Mouse (Mus musculus): ENCODE results near the gene Grin3b. TPM values are rescaled to one million over a fixed set of nuclear protein-coding genes. Genes with fewer than 3 reads are reported as not detected.

Gene Grin3b
- polyA plus RNA-seq, 1 experiment: 0.38 TPM

GRCm38 (mm10) chr10:80021320-80021641 lies 50.8 kb downstream of the Grin3b start:
- DNase-seq (ENCODE audit: low read depth): no peak

GRCm38 (mm10) chr10:80022164-80022563 lies 51.6 kb downstream of the Grin3b start:
- no peak for DNase-seq (ENCODE audit: low read depth)
- TF ChIP-seq CTCF (IDR thresholded peaks at IDR 0.05; ENCODE audit: borderline replicate concordance, extremely low read depth, insufficient read depth, insufficient read length) (no peak), POLR2A (IDR thresholded peaks at IDR 0.05; ENCODE audit: borderline replicate concordance, extremely low read depth, insufficient read depth, insufficient read length, poor library complexity, severe bottlenecking) (no peak)

More at GRCm38 (mm10) chr10:80021320-80021641, 50.8 kb downstream of the Grin3b start:
- TF ChIP-seq CTCF (IDR thresholded peaks at IDR 0.05; ENCODE audit: borderline replicate concordance, extremely low read depth, insufficient read depth, insufficient read length) (no peak), POLR2A (IDR thresholded peaks at IDR 0.05; ENCODE audit: borderline replicate concordance, extremely low read depth, insufficient read depth, insufficient read length, poor library complexity, severe bottlenecking) (no peak)

GRCm38 (mm10) chr10:80022806-80023205 lies 52.3 kb downstream of the Grin3b start:
- DNase-seq (ENCODE audit: low read depth): no peak
- TF ChIP-seq CTCF (IDR thresholded peaks at IDR 0.05; ENCODE audit: borderline replicate concordance, extremely low read depth, insufficient read depth, insufficient read length) (no peak), POLR2A (IDR thresholded peaks at IDR 0.05; ENCODE audit: borderline replicate concordance, extremely low read depth, insufficient read depth, insufficient read length, poor library complexity, severe bottlenecking) (no peak)

GRCm38 (mm10) chr10:80023758-80024157 lies 53.2 kb downstream of the Grin3b start:
- DNase-seq (ENCODE audit: low read depth): no peak
- TF ChIP-seq POLR2A (IDR thresholded peaks at IDR 0.05; ENCODE audit: borderline replicate concordance, extremely low read depth, insufficient read depth, insufficient read length, poor library complexity, severe bottlenecking): no peak
- no peak for TF ChIP-seq CTCF (IDR thresholded peaks at IDR 0.05; ENCODE audit: borderline replicate concordance, extremely low read depth, insufficient read depth, insufficient read length)

GRCm38 (mm10) chr10:80024229-80025043 lies 53.9 kb downstream of the Grin3b start:
- TF ChIP-seq CTCF (IDR thresholded peaks at IDR 0.05; ENCODE audit: borderline replicate concordance, extremely low read depth, insufficient read depth, insufficient read length) (no peak), POLR2A (IDR thresholded peaks at IDR 0.05; ENCODE audit: borderline replicate concordance, extremely low read depth, insufficient read depth, insufficient read length, poor library complexity, severe bottlenecking) (no peak)
- no peak for DNase-seq (ENCODE audit: low read depth)

- no peak for DNase-seq (ENCODE audit: low read depth)
- TF ChIP-seq CTCF (IDR thresholded peaks at IDR 0.05; ENCODE audit: borderline replicate concordance, extremely low read depth, insufficient read depth, insufficient read length) (no peak), POLR2A (IDR thresholded peaks at IDR 0.05; ENCODE audit: borderline replicate concordance, extremely low read depth, insufficient read depth, insufficient read length, poor library complexity, severe bottlenecking) (no peak)
Observed at GRCm38 (mm10) chr10:80025044-80025347, 54.5 kb downstream of the Grin3b start.

- DNase-seq (ENCODE audit: low read depth): no peak
- no peak for TF ChIP-seq CTCF (IDR thresholded peaks at IDR 0.05; ENCODE audit: borderline replicate concordance, extremely low read depth, insufficient read depth, insufficient read length)
Observed at GRCm38 (mm10) chr10:80025463-80025862, 54.9 kb downstream of the Grin3b start.

- DNase-seq (ENCODE audit: low read depth): no peak
Observed at GRCm38 (mm10) chr10:80025889-80026288, 55.4 kb downstream of the Grin3b start.

More at GRCm38 (mm10) chr10:80025889-80026288, 55.4 kb downstream of the Grin3b start:
- TF ChIP-seq POLR2A (IDR thresholded peaks at IDR 0.05; ENCODE audit: borderline replicate concordance, extremely low read depth, insufficient read depth, insufficient read length, poor library complexity, severe bottlenecking) (no peak), CTCF (IDR thresholded peaks at IDR 0.05; ENCODE audit: borderline replicate concordance, extremely low read depth, insufficient read depth, insufficient read length) (no peak)

Other genes with a start within 250 kb of the Grin3b start
- 63.0 and 81.6 TPM in 2 replicates for gene Polrmt, start 224.1 kb upstream of the Grin3b start, polyA plus RNA-seq (2012; rRNA removed)
- 0.28 and 0.74 TPM in 2 replicates for gene Fgf22, start 215.6 kb upstream of the Grin3b start, polyA plus RNA-seq (2012; rRNA removed)
- gene Rnf126, start 203.8 kb upstream of the Grin3b start, polyA plus RNA-seq (2012; rRNA removed): 157 and 182 TPM in 2 replicates
- gene Fstl3, start 193.4 kb upstream of the Grin3b start, polyA plus RNA-seq (2012; rRNA removed): 1.7 and 2.2 TPM in 2 replicates
- gene Prss57, start 179.8 kb upstream of the Grin3b start, polyA plus RNA-seq (2012; rRNA removed): 0.05 and 0.14 TPM in 2 replicates
- gene Palm, start 177.1 kb upstream of the Grin3b start, polyA plus RNA-seq (2012; rRNA removed): 157 and 219 TPM in 2 replicates
- 0.59 and 1.1 TPM in 2 replicates for gene Misp, start 149.7 kb upstream of the Grin3b start, polyA plus RNA-seq (2012; rRNA removed)
- 183 and 194 TPM in 2 replicates for gene Ptbp1, start 116.3 kb upstream of the Grin3b start, polyA plus RNA-seq (2012; rRNA removed)
- gene Prtn3, start 96.2 kb upstream of the Grin3b start, polyA plus RNA-seq (2012; rRNA removed): 18.0 and 28.0 TPM in 2 replicates
- gene Plppr3, start 96.1 kb upstream of the Grin3b start, polyA plus RNA-seq (2012; rRNA removed): 805 and 1,208 TPM in 2 replicates
- gene Elane, start 84.5 kb upstream of the Grin3b start, polyA plus RNA-seq (2012; rRNA removed): 0.28 and 0.49 TPM in 2 replicates
- 0.60 and 0.81 TPM in 2 replicates for gene Cfd, start 79.9 kb upstream of the Grin3b start, polyA plus RNA-seq (2012; rRNA removed)
- gene Med16, start 61.8 kb upstream of the Grin3b start, polyA plus RNA-seq (2012; rRNA removed): 84.7 and 92.6 TPM in 2 replicates
- not detected in 2 replicates for gene Gm26602, start 59.9 kb upstream of the Grin3b start, polyA plus RNA-seq (2012; rRNA removed)
- gene Kiss1r, start 53.7 kb upstream of the Grin3b start, polyA plus RNA-seq (2012; rRNA removed): 4.1 and 4.4 TPM in 2 replicates
- gene R3hdm4, start 49.5 kb upstream of the Grin3b start, polyA plus RNA-seq (2012; rRNA removed): 195 and 197 TPM in 2 replicates
- gene Arid3a, start 43.7 kb upstream of the Grin3b start, polyA plus RNA-seq (2012; rRNA removed): 5.2 and 7.0 TPM in 2 replicates
- gene Wdr18, start 10.6 kb upstream of the Grin3b start, polyA plus RNA-seq (2012; rRNA removed): 59.7 and 74.1 TPM in 2 replicates
- gene Tmem259, start 13.6 kb downstream of the Grin3b start, polyA plus RNA-seq (2012; rRNA removed): 221 and 337 TPM in 2 replicates
- gene Cnn2, start 17.9 kb downstream of the Grin3b start, polyA plus RNA-seq (2012; rRNA removed): 21.2 and 30.7 TPM in 2 replicates
- 12.2 and 12.7 TPM in 2 replicates for gene Abca7, start 25.8 kb downstream of the Grin3b start, polyA plus RNA-seq (2012; rRNA removed)
- gene Arhgap45, start 45.9 kb downstream of the Grin3b start, polyA plus RNA-seq (2012; rRNA removed): 3.4 and 3.8 TPM in 2 replicates
- gene Polr2e, start 69.1 kb downstream of the Grin3b start, polyA plus RNA-seq (2012; rRNA removed): 216 and 272 TPM in 2 replicates
- gene Gpx4, start 76.5 kb downstream of the Grin3b start, polyA plus RNA-seq (2012; rRNA removed): 376 and 484 TPM in 2 replicates
- gene Sbno2, start 134.9 kb downstream of the Grin3b start, polyA plus RNA-seq (2012; rRNA removed): 30.2 and 31.1 TPM in 2 replicates
- gene Stk11, start 145.1 kb downstream of the Grin3b start, polyA plus RNA-seq (2012; rRNA removed): 112 and 127 TPM in 2 replicates
- 445 and 501 TPM in 2 replicates for gene Atp5d, start 167.9 kb downstream of the Grin3b start, polyA plus RNA-seq (2012; rRNA removed)
- gene Cbarp, start 170.1 kb downstream of the Grin3b start, polyA plus RNA-seq (2012; rRNA removed): 152 and 242 TPM in 2 replicates
- 177 and 213 TPM in 2 replicates for gene Midn, start 177.6 kb downstream of the Grin3b start, polyA plus RNA-seq (2012; rRNA removed)
- gene Cirbp, start 195.3 kb downstream of the Grin3b start, polyA plus RNA-seq (2012; rRNA removed): 381 and 490 TPM in 2 replicates
- gene 1600002K03Rik, start 202.2 kb downstream of the Grin3b start, polyA plus RNA-seq (2012; rRNA removed): 18.5 and 21.2 TPM in 2 replicates
- gene Efna2, start 208.8 kb downstream of the Grin3b start, polyA plus RNA-seq (2012; rRNA removed): 57.2 and 66.4 TPM in 2 replicates

All from brain, embryonic 14.5 days (tissue).